Mouse (Mus musculus) naive thymus-derived CD4-positive, alpha-beta T cell, adult 5 months (primary cell): Measurements from ENCODE around the gene 1700028P14Rik. TPM values are rescaled to one million over a fixed set of nuclear protein-coding genes. Genes with fewer than 3 reads are reported as not detected.

ENCODE experiments used
- polyA plus RNA-seq: library from polyadenylated mRNA; unstranded; fragments of 100-300 nt; shearing (Covaris generic); gene quantifications from one replicate; pipeline ENCODE4 v1.2.1, GENCODE M21; 2017

The 1700028P14Rik gene
- polyA plus RNA-seq: not detected

GRCm38 (mm10) chr19:23652644-23653043 is at the start of gene 1700028P14Rik:
1700028P14Rik (minus strand) TSS chr19:23652812.

DNA sequence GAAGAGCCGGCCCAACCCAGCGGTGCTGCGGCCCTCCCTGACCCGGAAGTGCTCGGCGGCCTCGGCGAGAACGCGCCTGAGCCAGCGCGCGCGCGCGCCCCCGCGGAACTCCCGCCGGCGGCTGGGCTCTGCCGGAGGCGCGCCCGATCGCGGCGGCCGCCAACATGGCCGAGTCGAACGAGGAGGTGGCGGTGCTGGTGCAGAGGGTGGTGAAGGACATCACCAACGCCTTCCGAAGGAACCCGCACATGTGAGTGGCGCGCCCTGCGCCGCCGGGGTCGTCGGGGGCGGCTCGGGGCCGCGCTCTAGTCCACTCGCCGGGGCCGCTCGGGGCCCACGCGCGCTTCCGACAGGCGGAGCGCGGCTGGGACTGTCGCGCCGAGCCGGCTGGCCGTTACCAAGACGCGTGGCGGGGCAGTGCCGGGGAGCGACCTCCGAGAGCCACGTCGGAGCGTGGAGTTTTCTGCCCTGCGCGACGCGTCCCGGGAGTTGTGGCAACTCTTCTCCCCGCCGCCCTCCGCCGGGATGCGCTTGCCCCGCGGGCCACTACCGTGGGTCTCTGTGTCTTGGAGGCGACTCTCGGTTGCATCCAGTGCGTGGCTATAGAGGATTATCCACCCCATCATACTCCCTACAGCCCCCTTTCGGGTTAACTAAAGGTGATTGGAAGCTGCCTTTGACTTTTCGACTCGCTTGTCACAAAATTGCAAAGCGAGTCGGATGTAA is 34.8 kb upstream of the 1700028P14Rik start, which contains the start of gene Ptar1:
Gene Ptar1 (plus strand): TSS at position 134 of the 726 bp plus-strand sequence.

Other genes starting within 250 kb of the 1700028P14Rik start
- gene Mamdc2, start 204.4 kb downstream of the 1700028P14Rik start, polyA plus RNA-seq: not detected
- 23.4 TPM for gene Ptar1, start 34.6 kb upstream of the 1700028P14Rik start, polyA plus RNA-seq
- gene Apba1, start 106.1 kb upstream of the 1700028P14Rik start, polyA plus RNA-seq: not detected